In the genomic region with DNA sequence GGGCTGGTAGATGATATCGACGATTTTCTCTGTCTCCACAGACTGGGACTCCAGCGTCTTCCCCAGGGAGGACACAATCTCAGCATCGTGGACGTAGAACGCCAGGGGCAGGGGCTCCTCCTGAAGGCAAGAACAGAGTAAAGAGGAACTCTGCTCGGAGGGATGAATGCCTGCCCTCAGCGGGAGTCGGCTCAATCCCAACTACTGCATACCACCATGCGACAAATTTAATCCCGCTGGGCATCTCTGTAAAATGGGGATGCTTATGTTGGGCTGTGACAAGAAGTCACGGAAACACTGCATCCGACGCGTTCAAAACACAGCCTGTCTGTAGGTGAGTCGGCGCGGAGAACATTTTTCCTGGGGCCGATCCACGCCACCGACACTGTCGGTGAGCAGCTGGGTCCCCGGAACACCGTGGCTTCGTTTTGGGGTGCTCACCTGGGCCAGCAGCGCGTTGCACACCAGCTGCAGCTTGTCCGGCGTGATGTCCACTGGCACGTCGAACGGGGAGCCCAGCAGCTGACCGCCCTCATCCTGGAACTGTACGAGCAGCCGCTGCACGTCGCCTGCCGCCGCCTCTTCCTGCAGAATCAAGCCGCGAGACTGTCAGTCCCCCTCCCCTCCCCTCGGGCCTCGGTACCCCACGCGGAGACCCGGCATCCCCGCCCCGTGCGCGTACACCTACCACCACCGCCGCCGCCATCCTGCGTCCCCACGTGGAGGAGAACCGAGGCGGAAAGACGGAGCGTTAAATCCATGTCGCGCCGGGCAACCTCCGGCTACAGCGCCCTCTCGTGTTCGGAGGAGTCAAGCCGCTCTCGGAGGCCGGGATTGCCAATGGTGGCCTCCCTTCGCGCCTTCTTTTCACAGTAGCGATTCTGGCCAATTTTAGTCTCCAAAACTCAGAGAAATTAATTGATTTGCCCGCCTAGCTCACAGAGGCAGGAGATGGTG, we compare ENCODE assay signal across 8 mouse cellular contexts. TPM values are rescaled to one million over a fixed set of nuclear protein-coding genes. Genes with fewer than 3 reads are reported as not detected.
DNase-seq lines count a peak whose midpoint lies in the region; ATAC-seq and TF ChIP-seq lines count a peak whose summit lies in the region.

TSS of gene Nle1 (minus strand) at position 761 of the 957 bp plus-strand sequence.

- no peak within 1 kb of the TSS for H3K27ac ChIP-seq in hindbrain, embryonic 14.5 days

- H3K4me1 ChIP-seq in hindbrain, embryonic 14.5 days (replicated peaks; ENCODE audit: control insufficient read depth, insufficient read depth, low read length), result peaks cover 7% of the 10 kb centered on the region

- H3K27me3 ChIP-seq in Patski, result no peaks in the 10 kb centered on the region
- no peaks in the 10 kb centered on the region for H3K27me3 ChIP-seq in hindbrain, embryonic 14.5 days (ENCODE audit: control insufficient read depth, insufficient read depth, low read length)

- no peak for DNase-seq in Patski (ENCODE audit: low read depth, low spot score)
- DNase-seq in cerebellum, postnatal 14 days, result peak; percentile 97 to 98
- peak; percentile 91 for DNase-seq in frontal cortex, postnatal 25 days (ENCODE audit: low spot score in 2 of 2)
- peak; percentile 96 for DNase-seq in hindbrain, embryonic 14.5 days (ENCODE audit: low spot score)
- peak; percentile 92 for DNase-seq in layer of hippocampus, postnatal 36 days
- peak; percentile 94 for DNase-seq in lung, postnatal 36 days
- peak; percentile 94 for DNase-seq in retina, postnatal 1 day
- peak; percentile 85 to 96 for DNase-seq in urinary bladder, adult 18-20 months (ENCODE audit: low spot score in 2 of 2)

- TF ChIP-seq CTCF in Patski (IDR thresholded peaks at IDR 0.05), result peak; percentile 99

- WGBS in hindbrain, embryonic 14.5 days, result 1% methylated on average over 71 of the region's 73 CpGs

- POLR2A ChIA-PET in Patski (lab: Charles Lee), result interaction anchor here (0.9 kb wide), 1 partner anchor 17 kb away, joined by 4 read pairs; the partner anchor contains the start of gene Fndc8

- H3K9me3 ChIP-seq in hindbrain, embryonic 14.5 days (ENCODE audit: control insufficient read depth, low read length), result no peaks in the 10 kb centered on the region

- in situ Hi-C loops in Patski (cut with MboI; ENCODE audit: low pct_unique_long_range_greater_than_20kb), result loop anchor here (25.0 kb wide), 1 partner anchor 279 kb away; the partner anchor contains the start of genes Slfn3 and Slfn4

- ATAC-seq in Patski, result peak; percentile 83
- peak; percentile 91 for ATAC-seq in hindbrain, embryonic 14.5 days (ENCODE audit: low FRiP score)

- peak within 1 kb of the TSS; percentile 70 for H3K9ac ChIP-seq in hindbrain, embryonic 14.5 days

- CTCF ChIA-PET in Patski (lab: Charles Lee), result interaction anchor here (1.2 to 1.6 kb wide), 3 partner anchors 11 to 17 kb away, joined by 4 to 6 read pairs (median 5); partner anchors contain the start of genes Fndc8 and Rad51d

- peaks cover 33% of the 10 kb centered on the region for H3K36me3 ChIP-seq in hindbrain, embryonic 14.5 days (replicated peaks; ENCODE audit: control insufficient read depth, insufficient read depth)

- H3K4me3 ChIP-seq in hindbrain, embryonic 14.5 days (replicated peaks; ENCODE audit: low read length), result peak within 1 kb of the TSS; percentile 62

- peak within 1 kb of the TSS; percentile 85 for H3K4me2 ChIP-seq in hindbrain, embryonic 14.5 days (replicated peaks)

RNA-seq across cellular contexts. Expression of gene Nle1, which starts in this region (rescaled TPM):
- 20.4 TPM for polyA plus RNA-seq in Patski (2021)
- polyA plus RNA-seq in hindbrain, embryonic 14.5 days (2014; fragmentation: Nextera tagmentation; extraction: Ambion mirVana), result 20.7 and 28.0 TPM in 2 replicates
- total RNA-seq in layer of hippocampus, postnatal 36 days (2021), result 10 to 100 TPM; 44.6 to 49.0 TPM
